Mouse (Mus musculus) gastrocnemius, postnatal 36 days (tissue): ENCODE measurements around the gene B3galt1. TPM values are rescaled to one million over a fixed set of nuclear protein-coding genes. Genes with fewer than 3 reads are reported as not detected.

ENCODE experiments used
- DNase-seq, 2 experiments: peaks; one replicate each; pipeline ENCODE4 v3.0.0; 2022
- intact Hi-C: fragments of 180-260 bp; cut with DNase I; formaldehyde crosslinking; loops from one replicate; pipeline ENCODE4 v1.15.1; 2025
- total RNA-seq, 2 experiments: library from RNA; stranded (reverse); gene quantifications; 2 replicates each; pipeline ENCODE4 v1.2.3; 2021

B3galt1 gene
- total RNA-seq, 2 experiments from 2014 or later, result 1.4 to 1.6 TPM

DNA sequence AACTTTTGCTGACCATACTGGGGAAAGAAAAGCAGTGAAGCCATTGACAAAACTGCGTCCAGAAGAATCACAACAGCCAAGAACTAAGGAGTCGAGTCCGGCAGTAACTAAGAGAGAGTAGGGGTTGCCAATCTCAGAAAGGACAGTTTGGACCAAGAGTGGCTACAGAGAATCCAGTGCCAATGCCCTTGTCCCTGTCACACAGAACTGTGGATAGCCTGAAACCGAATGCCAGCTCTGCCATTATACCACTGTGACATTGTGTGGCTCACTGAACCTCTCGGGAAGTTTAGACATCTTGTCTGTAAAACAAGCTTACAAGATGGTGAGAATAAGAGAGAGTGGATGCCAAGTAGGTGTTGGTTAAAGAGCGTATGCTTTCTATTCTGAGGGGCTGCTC, 335.9 kb downstream of the B3galt1 start:
- DNase-seq, result no peak
- intact Hi-C loops, result no loop called here

DNA sequence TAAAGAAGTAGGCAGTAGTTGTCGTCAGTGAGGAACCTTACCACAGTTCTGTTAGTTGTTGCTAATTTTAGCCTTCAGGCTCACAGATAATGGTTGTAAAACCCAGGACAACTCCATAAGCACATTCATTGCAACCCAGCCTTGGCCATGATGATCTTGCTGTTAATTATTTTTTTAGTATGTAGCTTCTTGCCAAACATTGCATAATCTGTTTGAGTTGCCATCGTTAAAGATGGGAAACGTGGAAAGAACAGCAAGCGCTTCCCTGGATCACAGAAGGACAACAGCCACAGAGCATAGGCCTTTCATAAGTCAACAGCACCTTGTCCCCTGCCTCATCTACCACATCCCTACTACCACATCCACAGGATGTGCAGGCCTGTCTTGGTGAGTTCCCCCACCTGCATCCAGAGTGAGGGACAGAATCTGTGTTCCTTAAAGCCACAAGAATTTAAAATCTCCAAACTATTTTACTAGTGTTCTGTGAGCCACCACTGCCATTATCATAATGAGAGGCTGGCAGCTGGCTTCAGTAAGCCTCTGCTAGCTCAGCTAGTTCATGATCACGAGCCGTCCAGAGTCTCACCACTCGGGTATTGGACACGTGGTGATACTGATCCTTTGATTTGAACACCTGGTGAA, 337.1 kb downstream of the B3galt1 start:
- no peak for DNase-seq
- intact Hi-C loops, result no loop called here

DNA sequence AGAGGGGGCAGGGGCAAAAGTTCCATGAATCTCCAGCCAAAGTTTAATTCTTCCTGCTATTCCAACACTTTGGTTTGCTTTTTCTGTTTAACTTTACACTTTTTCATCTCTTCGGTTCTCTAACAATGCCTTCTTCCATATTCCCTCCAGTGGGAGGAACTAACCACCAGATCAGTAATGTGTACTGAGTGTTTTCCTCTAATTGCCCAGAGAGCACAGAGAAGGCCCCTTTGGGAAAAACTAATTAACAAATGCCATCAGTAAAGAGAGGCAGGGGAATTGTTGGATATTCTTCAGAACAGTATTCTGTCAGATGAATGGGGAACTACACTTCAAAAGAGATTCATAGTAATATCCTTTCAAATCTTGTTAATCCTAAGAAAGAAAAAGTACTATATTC, 338.1 kb downstream of the B3galt1 start:
- intact Hi-C loops, result no loop called here
- no peak for DNase-seq

DNA sequence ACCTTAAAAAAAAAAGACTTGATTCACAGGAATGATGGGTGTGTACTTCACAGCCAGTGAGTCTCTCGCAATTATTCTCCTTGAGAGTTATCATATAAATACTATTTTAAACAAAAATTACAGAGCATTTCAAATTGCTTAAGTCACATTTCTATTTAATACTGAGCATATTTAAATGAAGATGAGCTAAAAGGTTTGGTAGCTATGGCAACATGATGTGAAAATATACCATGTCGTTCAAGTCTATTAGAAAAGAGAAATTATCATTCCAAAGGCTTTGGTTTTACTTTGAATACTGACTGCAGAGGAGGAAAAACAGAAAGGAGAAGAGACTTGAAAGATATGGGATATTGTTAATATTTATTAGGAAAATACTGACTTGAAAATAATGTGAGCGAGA, 366.3 kb downstream of the B3galt1 start:
- intact Hi-C loops, result no loop called here
- no peak for DNase-seq

DNA sequence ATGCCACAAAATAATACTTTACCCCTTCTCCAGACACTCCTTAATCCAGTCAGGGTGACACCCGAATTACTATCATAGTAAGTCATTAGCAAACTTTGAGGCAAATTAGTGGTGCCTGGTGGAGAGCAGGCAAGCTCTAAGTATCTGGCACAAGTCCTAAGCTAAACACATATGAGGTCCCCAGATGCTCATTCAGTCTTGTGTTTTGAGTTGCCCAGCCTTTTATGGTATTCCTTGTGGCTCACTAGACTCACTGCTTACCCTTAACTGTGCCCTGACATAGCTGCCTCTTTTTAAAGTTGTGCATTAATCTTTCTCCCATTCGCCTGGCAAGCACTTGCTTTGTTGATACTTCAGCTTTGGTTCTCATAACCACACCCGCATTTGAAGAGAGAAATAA, 382.7 kb downstream of the B3galt1 start:
- intact Hi-C loops, result no loop called here
- DNase-seq, result no peak

DNA sequence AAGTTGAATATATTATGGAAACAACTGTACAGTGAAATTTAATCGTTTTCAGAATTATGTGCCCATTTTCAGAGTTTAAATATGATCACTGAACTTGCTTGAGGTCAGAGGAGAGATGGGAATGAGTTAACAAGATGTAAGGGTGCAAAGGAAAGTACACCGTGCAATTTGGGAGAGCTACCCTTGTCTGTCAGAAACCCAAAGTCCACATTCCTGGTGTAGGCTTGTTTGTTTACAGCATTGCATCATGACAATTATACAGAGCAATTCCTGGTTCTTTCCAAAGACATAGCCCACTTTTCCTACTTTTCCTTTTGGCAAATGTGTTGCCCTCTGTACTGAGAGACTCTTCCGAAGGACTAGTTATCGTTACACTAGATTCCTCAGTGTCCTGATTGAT, 390.5 kb downstream of the B3galt1 start:
- intact Hi-C loops, result no loop called here
- DNase-seq, result no peak

DNA sequence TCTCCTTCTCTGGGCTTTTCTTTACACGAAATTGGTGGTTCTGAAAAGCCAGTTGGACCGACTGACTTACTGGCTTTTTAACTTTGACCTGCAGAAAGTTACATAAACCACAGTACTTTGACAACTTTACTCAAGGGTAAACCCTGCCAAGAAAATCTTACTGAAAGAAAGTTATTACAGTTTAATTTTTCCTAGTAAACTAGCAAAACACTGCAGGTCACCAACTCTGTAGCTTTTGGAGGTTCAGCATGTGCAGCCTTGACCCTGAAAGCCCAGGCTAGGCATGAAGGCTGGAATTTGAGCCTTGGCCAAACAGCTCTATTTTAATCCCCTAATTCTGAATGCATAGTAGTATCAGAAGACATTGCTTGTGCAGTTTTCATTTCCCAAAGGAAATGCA, 391.9 kb downstream of the B3galt1 start:
- DNase-seq, result no peak
- intact Hi-C loops, result no loop called here

DNA sequence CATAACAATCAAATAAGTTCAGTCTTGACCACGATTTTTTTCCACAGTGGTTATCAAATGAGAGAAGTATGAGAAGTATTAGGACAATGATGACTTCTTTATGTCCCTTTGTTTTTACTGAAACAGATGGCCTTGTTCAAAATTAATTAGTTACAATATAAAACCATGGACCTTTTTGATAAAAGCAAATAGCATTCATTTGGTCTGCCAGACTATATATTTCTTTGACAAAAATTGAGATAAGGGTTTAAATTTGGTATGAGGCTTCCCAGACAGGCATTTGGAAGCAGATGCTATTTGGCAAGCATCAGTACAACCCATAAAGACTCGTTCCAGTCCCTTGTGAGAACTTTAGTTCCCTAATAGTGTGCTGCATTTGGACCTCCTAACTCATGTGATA, 395.0 kb downstream of the B3galt1 start:
- intact Hi-C loops, result no loop called here
- no peak for DNase-seq

DNA sequence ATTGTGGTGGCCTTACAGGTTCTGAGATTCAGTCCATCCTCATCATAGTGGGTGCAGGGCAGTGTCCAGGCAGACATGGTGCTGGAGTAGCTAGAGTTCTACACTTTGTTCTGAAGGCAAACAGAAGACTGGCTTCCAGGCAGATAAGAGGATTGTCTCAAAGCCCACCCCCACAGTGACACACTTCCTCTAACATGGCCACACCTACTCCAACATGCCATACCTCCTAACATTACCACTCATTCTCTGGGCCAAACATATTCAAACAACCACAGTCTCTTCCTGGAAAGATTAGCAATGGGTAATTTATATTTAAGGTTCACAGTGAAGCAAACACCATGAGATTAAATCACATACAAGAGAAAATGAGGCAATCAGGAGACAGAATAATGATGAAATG, 403.1 kb downstream of the B3galt1 start:
- DNase-seq, result no peak
- intact Hi-C loops, result no loop called here

DNA sequence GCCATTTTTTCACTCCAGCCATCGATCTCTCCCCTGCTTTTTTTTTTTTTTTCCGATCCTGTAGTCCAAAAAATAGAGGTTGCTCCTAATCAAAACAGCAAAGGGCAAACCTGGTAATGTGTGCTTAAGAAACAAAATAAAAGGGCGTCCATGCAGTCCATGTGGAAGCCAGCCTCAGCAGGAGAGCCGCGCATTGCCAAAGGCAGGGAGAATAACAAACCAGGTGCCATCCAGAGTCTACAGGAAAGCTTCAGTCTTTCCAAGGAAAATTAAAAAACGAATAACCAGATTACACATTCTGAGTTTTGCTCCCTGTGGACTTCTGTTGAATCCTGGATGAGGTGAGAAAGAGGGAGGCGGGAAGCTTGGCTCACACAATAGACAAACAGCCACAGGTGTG, 405.4 kb downstream of the B3galt1 start:
- no peak for DNase-seq
- intact Hi-C loops, result no loop called here

DNA sequence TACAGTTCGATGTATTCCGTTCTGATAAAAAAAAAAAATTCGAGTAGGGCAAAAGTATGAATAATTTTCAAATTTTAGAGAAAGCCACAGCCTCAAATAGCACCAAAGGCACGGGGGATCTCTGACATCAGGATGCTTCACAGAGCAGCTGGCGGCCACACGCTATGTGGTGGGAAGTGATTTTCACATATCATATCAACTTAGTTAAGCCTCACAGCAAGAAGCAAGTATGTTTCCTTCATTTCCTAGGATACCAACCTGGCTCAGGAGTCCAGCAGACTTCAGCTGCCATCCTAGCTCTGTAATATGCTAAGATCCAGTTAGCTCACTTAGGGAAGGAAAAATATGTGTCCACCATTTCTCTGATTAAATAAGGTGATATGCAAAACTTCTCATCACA, 405.9 kb downstream of the B3galt1 start:
- DNase-seq, result no peak
- intact Hi-C loops, result no loop called here

DNA sequence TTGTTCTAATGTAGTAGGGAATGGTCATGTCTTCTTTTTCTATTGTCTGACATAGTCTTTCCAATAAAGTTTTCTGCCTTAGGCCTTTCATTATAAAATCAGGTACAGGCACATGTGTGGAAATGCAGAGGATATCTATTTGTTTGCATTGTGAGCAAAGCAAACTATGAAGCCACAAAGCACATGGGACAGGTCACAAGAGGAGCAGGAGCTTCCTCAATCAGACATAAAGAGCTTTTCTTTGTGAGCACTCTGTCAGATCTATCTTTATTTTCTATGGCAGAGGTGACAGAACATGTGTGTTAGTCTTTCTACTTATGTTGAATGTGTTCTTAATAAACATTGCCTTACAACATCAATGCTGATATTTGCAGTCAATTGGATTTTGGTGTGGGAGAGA, 410.1 kb downstream of the B3galt1 start:
- intact Hi-C loops, result no loop called here
- no peak for DNase-seq

DNA sequence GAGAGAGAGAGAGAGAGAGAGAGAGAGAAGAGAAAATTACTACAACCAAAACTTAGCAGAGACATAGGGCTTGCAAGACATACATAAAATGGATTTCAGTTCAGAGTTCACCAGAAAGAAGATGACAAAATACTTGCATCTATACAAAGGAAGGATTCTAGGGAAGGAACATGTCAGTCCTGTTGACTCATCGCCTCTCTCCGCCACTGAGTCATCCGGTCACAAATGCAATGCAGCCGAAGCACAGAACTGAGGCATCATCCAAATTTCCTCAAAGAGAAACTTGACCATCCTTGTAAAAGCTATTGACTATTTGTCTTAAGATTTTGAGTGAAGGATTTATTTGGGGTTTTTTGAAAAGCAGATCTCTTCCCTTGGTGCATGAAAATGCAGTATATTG, 410.8 kb downstream of the B3galt1 start:
- intact Hi-C loops, result no loop called here
- no peak for DNase-seq

DNA sequence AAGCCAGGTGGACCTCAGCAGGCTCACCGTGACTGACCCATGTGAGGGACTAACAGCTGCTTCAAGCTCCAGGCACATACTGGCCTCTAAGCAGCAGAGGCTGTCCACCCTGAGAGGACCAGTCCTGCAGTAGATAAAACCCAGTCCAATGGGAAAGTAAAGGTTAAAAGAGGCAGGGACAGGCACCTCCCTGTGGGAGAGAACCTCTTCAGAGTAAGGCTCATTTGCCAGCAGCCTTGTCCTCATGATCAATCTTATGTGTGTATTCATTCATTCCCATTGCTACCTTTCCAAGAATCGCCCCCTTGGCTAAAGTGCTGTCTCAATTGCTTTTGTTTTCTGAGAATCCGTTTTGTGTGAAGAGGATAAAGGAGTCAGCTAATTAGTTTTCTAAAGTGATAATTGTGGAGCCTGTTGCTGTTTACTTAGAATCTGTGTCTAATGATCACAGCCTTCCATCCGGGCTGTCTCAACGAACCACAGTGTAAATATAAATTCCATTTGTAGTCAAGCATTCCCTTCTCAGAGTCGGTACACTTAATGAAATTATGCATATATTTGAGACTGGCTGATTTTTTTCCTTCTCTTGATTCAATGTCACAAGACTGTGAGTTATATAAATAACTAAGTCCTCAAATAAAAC, 412.1 kb downstream of the B3galt1 start:
- no peak for DNase-seq
- intact Hi-C loops, result no loop called here

DNA sequence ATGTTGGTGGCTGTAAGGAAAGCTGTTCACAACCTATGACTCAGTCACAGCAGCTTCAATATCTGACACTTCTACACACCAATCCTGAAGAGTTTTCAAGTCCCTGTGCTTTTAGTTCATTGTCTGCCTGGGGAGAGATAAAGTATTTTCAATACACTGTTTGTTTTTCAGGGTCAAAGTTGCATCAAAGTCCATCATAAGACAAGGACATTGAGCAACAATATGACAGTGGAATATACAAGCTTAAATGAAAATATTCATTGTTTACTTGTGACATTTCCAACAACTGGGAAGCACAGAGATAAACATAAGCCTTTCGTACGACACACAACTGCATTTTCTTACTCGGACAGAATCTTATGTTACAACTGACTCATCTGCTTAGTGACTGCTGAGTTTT, 417.9 kb downstream of the B3galt1 start:
- DNase-seq, result no peak
- intact Hi-C loops, result no loop called here

DNA sequence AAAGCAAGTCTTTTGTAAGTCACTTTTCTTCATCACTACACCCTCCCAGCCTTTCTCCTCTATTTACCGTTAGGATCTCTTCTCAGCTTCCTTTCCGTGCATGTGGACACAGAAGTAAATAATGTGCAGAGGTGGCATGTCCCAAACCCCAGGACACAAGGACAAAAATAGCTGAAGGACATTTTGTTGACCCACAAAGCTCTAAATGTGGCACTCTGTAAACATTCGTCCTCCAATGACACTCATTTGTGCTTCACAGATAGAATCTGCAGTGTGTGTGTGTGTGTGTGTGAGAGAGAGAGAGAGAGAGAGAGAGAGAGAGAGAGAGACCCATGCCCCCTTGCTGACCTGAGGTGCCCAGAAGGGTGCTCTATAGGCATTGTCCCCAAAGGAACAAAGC, 419.5 kb downstream of the B3galt1 start:
- no peak for DNase-seq
- intact Hi-C loops, result no loop called here

DNA sequence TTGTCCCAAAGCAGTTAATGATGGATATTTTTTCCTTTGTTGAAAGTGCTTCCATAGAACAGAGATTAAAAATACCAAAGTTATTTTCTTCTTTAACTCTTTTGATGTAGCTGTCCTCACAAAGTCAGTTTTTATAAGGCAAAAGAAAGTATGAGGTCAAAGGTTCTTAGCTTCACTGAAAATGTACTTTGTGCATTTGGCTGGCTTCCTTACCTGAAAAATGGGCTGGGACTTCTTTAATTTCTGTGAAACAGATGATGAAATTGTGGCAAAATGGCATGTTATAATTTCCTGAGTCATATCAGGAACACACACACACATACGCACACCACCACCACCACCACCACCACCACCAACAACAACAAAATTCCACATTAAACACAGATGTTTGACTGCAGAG, 427.8 kb downstream of the B3galt1 start:
- DNase-seq, result no peak
- intact Hi-C loops, result no loop called here

DNA sequence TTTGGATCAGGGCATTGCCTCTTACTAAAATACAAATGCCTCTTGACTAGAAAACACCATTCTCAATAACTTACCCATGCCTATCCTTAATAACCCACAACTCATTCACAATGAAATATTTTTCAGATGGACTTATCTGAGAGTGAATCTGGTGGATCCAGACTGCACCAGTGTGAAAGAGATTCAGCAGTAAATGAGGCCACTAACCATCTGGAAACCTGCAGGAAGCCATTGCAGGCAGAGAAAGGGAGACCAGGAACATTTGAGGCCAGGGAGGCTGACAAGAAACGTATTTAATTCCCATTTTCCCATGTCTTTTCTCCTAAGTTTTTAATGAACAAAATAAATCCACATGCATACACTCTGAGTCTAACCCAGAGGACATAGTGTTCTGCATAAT, 437.4 kb downstream of the B3galt1 start:
- DNase-seq, result no peak

DNA sequence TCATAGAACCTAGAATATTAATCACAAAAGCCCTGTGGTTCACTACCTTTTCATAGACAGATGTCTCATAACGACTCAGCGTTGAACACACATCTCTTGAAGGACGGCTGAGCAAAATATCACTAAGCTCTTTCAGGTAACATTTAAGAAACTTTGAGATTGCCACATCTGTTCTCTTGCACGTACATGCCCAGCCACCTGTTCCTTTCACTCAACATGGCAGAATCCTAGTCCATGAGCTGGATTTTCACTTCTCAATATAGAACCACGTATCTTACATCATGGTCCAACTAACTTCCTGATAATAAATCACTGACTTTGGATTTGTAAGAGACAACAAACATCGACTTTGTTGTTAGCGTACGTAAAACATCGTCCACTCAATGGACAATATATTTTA, 439.5 kb downstream of the B3galt1 start:
- no peak for DNase-seq
- intact Hi-C loops, result no loop called here

More for the DNA sequence above, 437.4 kb downstream of the B3galt1 start:
- intact Hi-C loops, result no loop called here

DNA sequence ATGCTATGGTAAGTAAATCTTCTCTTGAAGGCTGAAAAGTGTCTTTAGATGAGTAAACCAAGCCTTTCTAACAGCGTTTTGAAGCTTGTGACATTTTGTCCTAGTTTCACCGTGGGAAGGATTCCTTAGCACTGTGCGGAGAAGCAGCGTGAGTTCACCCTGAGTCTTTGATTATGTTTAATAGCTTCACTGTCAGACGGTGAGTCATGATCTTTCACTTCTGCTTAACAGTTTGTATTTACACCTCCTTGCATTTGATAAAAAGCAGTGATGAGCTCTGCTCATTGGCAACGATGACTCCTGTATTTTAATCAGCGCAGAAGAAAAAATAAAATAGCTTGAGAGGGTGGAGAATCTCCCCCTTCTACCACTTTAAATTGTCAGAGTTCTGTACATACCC, 440.0 kb downstream of the B3galt1 start:
- intact Hi-C loops, result no loop called here
- DNase-seq, result no peak

DNA sequence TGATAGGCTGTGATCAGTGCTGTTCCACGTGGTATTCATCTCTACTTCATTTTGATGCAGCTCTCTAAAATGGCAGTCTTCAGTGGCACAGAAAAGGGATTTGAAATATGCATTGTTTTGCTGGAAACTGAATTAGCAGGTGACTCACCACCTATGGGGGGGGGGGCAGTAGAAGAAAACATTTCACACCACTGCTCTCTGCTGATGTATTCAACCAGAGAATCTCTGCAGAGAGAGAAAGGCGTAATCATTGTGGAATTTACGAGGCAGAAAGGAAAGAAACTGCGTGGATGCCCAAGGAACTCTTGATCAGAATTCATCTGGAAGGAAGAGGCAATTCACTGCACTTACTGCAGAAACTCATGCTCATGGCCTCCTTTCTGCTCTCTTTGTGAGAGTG, 445.7 kb downstream of the B3galt1 start:
- intact Hi-C loops, result no loop called here
- DNase-seq, result no peak

DNA sequence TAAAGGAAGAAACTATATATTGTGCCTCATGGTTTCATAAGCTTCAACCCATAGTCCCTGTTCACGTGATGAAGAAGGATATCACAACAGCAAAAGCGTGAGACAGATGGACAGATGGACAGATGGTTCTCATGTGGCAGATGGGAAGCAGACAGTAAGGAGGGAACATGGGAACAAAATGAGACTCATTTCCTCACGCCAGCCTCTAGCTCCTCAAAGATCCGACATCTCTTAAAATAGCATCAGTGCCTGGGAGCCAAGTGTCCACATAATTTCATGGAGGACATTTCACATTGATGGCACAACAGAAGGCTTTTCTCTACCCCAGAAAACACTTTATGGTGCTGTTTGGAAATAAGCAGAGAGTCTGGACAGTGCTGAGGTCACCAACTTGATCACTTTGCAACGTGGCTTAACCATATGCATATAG, 454.6 kb downstream of the B3galt1 start:
- DNase-seq, result no peak
- intact Hi-C loops, result no loop called here
